Mouse (Mus musculus): Measurements from ENCODE around the gene Nbl1. TPM values are rescaled to one million over a fixed set of nuclear protein-coding genes. Genes with fewer than 3 reads are reported as not detected.

The Nbl1 gene
- total RNA-seq (2012; rRNA removed) (0.55 and 0.89 TPM in 2 replicates), total RNA-seq (2014; rRNA removed) (1.4 and 1.5 TPM in 2 replicates), polyA plus RNA-seq (2012; ENCODE audit: insufficient read length, low read depth) (2.0 and 3.3 TPM in 2 replicates)

- Histone ChIP-seq H3K36me3 (replicated peaks in 1 of 2; ENCODE audit: control insufficient read depth in 1 of 2, insufficient read depth in 1 of 2, low read length in 1 of 2) (no peaks in the 10 kb centered on the region), H3K9ac (ENCODE audit: insufficient read depth, low read depth) (no peak within 1 kb of the TSS), H3K4me3 (replicated peaks in 1 of 3; ENCODE audit: low read depth in 2 of 3, low read length in 2 of 3, poor library complexity in 1 of 3) (no peak within 1 kb of the TSS), H3K4me1 (ENCODE audit: control insufficient read depth in 1 of 2, insufficient read depth in 2 of 2) (peaks cover 0 to 7% of the 10 kb centered on the region in 2 experiments; a peak in 2 of 4 replicates), H3K4me2 (ENCODE audit: insufficient read depth, low read depth, poor library complexity, severe bottlenecking) (peak within 1 kb of the TSS; percentile 69), H3K79me2 (replicated peaks; ENCODE audit: control insufficient read depth, extremely low read depth, insufficient read depth, poor library complexity, severe bottlenecking) (no peaks in the 10 kb centered on the region), H3K27me3 (replicated peaks) (no peaks in the 10 kb centered on the region), H3K27ac (ENCODE audit: insufficient read depth, low read depth) (no peak within 1 kb of the TSS), H3K9me3 (replicated peaks; ENCODE audit: low read length) (peaks cover 15% of the 10 kb centered on the region)
- in situ Hi-C loops (cut with MboI; ENCODE audit: low pct_ligation_motif_present, low pct_unique_long_range_greater_than_20kb, low sequenced_read_pairs) = no loop called here
- dilution Hi-C loops (cut with MboI; ENCODE audit: extremely low pct_ligation_motif_present, extremely low pct_unique_long_range_greater_than_20kb, low sequenced_read_pairs) = no loop called here
- no peak for DNase-seq (ENCODE audit: extremely low read depth)
- no peak for TF ChIP-seq GABPA (IDR thresholded peaks at IDR 0.05; ENCODE audit: insufficient replicate concordance, low read depth, low read length)
- TF ChIP-seq CHD2 (IDR thresholded peaks at IDR 0.05; ENCODE audit: low read length) = no peak
- no peak for TF ChIP-seq MAFK (IDR thresholded peaks at IDR 0.05; ENCODE audit: insufficient replicate concordance, low read length)
- TF ChIP-seq UBTF (IDR thresholded peaks at IDR 0.05; ENCODE audit: low read depth, low read length) = no peak
- TF ChIP-seq POLR2AphosphoS2 (IDR thresholded peaks at IDR 0.05; ENCODE audit: low read depth, low read length) = no peak
- TF ChIP-seq ZMIZ1 (IDR thresholded peaks at IDR 0.05; ENCODE audit: low read depth, low read length) = no peak
- no peak for TF ChIP-seq TCF12 (IDR thresholded peaks at IDR 0.05; ENCODE audit: low read depth, low read length)
- no peak for TF ChIP-seq HCFC1 (IDR thresholded peaks at IDR 0.05; ENCODE audit: low read depth, low read length)
- no peak for TF ChIP-seq ZNF384 (IDR thresholded peaks at IDR 0.05; ENCODE audit: low read depth, low read length)
- no peak for TF ChIP-seq SIN3A (IDR thresholded peaks at IDR 0.05; ENCODE audit: low read length)
- TF ChIP-seq SMC3 (IDR thresholded peaks at IDR 0.05; ENCODE audit: low read depth, low read length) = no peak
- TF ChIP-seq ZC3H11A (IDR thresholded peaks at IDR 0.05; ENCODE audit: low read depth, low read length) = no peak
Observed at GRCm38 (mm10) chr4:139092356-139093195, at the start of gene Nbl1. TSS of gene Nbl1 (minus strand) at chr4:139092993.

DNA sequence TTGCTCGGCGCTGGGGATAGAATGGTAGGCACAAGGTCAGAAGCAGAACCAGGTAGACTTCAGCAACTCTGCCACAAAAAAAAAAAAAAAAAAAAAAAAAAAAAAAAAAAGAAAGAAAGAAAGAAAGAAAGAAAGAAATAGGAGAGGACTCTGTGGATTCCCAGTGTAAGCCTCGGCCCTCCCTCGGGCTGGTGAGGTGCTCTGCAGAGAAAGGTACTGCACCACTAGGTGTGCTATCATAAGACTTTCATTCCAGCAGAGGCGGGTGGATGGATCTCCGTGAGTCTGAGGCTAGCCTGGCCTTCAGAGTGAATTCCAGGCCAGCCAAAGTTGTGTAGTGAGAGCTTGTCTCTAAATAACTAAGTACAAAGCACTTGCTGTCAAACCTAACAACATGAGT, 49.0 kb upstream of the Nbl1 start:
- Histone ChIP-seq H3K4me2 (ENCODE audit: insufficient read depth, low read depth, poor library complexity, severe bottlenecking) (no peak overlapping the region), H3K9me3 (replicated peaks; ENCODE audit: low read length) (peaks cover 4% of the 10 kb centered on the region), H3K79me2 (replicated peaks; ENCODE audit: control insufficient read depth, extremely low read depth, insufficient read depth, poor library complexity, severe bottlenecking) (no peaks in the 10 kb centered on the region), H3K4me3 (replicated peaks in 1 of 3; ENCODE audit: low read depth in 2 of 3, low read length in 2 of 3, poor library complexity in 1 of 3) (no peak overlapping the region), H3K4me1 (ENCODE audit: control insufficient read depth in 1 of 2, insufficient read depth in 2 of 2) (no peaks in the 10 kb centered on the region), H3K9ac (ENCODE audit: insufficient read depth, low read depth) (no peak overlapping the region), H3K27ac (ENCODE audit: insufficient read depth, low read depth) (no peak overlapping the region), H3K36me3 (replicated peaks in 1 of 2; ENCODE audit: control insufficient read depth in 1 of 2, insufficient read depth in 1 of 2, low read length in 1 of 2) (no peaks in the 10 kb centered on the region), H3K27me3 (replicated peaks) (no peaks in the 10 kb centered on the region)
- TF ChIP-seq CTCF (conservative IDR thresholded peaks at IDR 0.05 in 1 of 2, IDR thresholded peaks at IDR 0.05 in 1 of 2; ENCODE audit: low read depth in 2 of 2, low read length in 2 of 2) = peak in 1 of 2 experiments; percentile 46; a peak in 2 of 4 replicates
- TF ChIP-seq RAD21 (IDR thresholded peaks at IDR 0.05; ENCODE audit: low read depth, low read length) = peak; percentile 2
- TF ChIP-seq USF2 (conservative IDR thresholded peaks at IDR 0.05; ENCODE audit: low read depth, low read length) = no peak
- peak; percentile 11; the same call in 1 of the 2 replicates for TF ChIP-seq SMC3 (IDR thresholded peaks at IDR 0.05; ENCODE audit: low read depth, low read length)
- DNase-seq (ENCODE audit: extremely low read depth) = no peak
- dilution Hi-C loops (cut with MboI; ENCODE audit: extremely low pct_ligation_motif_present, extremely low pct_unique_long_range_greater_than_20kb, low sequenced_read_pairs) = no loop called here
- in situ Hi-C loops (cut with MboI; ENCODE audit: low pct_ligation_motif_present, low pct_unique_long_range_greater_than_20kb, low sequenced_read_pairs) = no loop called here
